Mouse (Mus musculus) MEL (cell line): ENCODE data around the gene Elob.

Experiments used
- BHLHE40 ChIP-seq: IDR thresholded peaks from 2 replicates; pipeline ENCODE4 v1.6.1; 2012; ENCODE audit warnings: low read depth, mild to moderate bottlenecking, inconsistent platforms, low read length, improper control_type of control experiment, borderline replicate concordance
- CTCF ChIP-seq, 3 experiments: IDR thresholded peaks in 2 of 3; conservative IDR thresholded peaks in 1 of 3; 2 replicates each; pipeline ENCODE4 v1.5.1; 2011 to 2012; ENCODE audit warnings: low read length in 3 of 3, low read depth in 2 of 3, mild to moderate bottlenecking in 2 of 3, improper control_type of control experiment in 1 of 3, inconsistent platforms in 1 of 3, mixed read lengths in 1 of 3, moderate library complexity in 1 of 3; ENCODE audit not compliant: control insufficient read depth in 1 of 3, insufficient read depth in 1 of 3, poor library complexity in 1 of 3, severe bottlenecking in 1 of 3
- GATA1 ChIP-seq: IDR thresholded peaks from 2 replicates; pipeline ENCODE4 v1.6.1; 2011; ENCODE audit warnings: low read depth, low read length, improper control_type of control experiment
- HCFC1 ChIP-seq: IDR thresholded peaks from 2 replicates; pipeline ENCODE4 v1.6.1; 2012; ENCODE audit warnings: low read depth, mild to moderate bottlenecking, inconsistent platforms, low read length, improper control_type of control experiment, moderate library complexity
- MAFK ChIP-seq: IDR thresholded peaks from 2 replicates; pipeline ENCODE4 v1.6.1; 2011; ENCODE audit warnings: low read depth, mild to moderate bottlenecking, low read length, improper control_type of control experiment, borderline replicate concordance
- NELFE ChIP-seq: IDR thresholded peaks from 2 replicates; pipeline ENCODE4 v1.6.1; 2011; ENCODE audit warnings: low read depth, low read length, improper control_type of control experiment
- POLR2A ChIP-seq, 2 experiments: IDR thresholded peaks; 2 replicates each; pipeline ENCODE4 v1.6.1; 2011 to 2012; ENCODE audit warnings: low read length in 2 of 2, mild to moderate bottlenecking in 2 of 2, control low read depth in 1 of 2, improper control_type of control experiment in 1 of 2, low read depth in 1 of 2, moderate library complexity in 1 of 2; ENCODE audit not compliant: control insufficient read depth in 1 of 2, insufficient read depth in 1 of 2, poor library complexity in 1 of 2
- POLR2AphosphoS5 ChIP-seq: IDR thresholded peaks from 2 replicates; pipeline ENCODE4 v1.6.1; 2012; ENCODE audit warnings: low read depth, borderline replicate concordance, mild to moderate bottlenecking, inconsistent platforms, low read length, moderate library complexity, mixed read lengths
- UBTF ChIP-seq: IDR thresholded peaks from 2 replicates; pipeline ENCODE4 v1.6.1; 2012; ENCODE audit warnings: low read depth, mild to moderate bottlenecking, inconsistent platforms, low read length, improper control_type of control experiment, moderate library complexity, borderline replicate concordance; ENCODE audit not compliant: insufficient read depth
- USF1 ChIP-seq: IDR thresholded peaks from 2 replicates; pipeline ENCODE4 v1.6.1; 2014; ENCODE audit warnings: low read depth, mild to moderate bottlenecking, inconsistent platforms, low read length, improper control_type of control experiment, moderate library complexity

GRCm38 (mm10) chr17:23828271-23829001, 500 bp downstream of the Elob start:
- TF ChIP-seq CTCF (IDR thresholded peaks at IDR 0.05 in 2 of 3, conservative IDR thresholded peaks at IDR 0.05 in 1 of 3; ENCODE audit: control insufficient read depth in 1 of 3, insufficient read depth in 1 of 3, low read depth in 2 of 3, low read length in 3 of 3, poor library complexity in 1 of 3, severe bottlenecking in 1 of 3) (no peak), UBTF (no peak), NELFE (peak; percentile 10; the same call in 1 of the 2 replicates), POLR2A (IDR thresholded peaks at IDR 0.05; ENCODE audit: control insufficient read depth in 1 of 2, insufficient read depth in 1 of 2, low read depth in 1 of 2, low read length in 2 of 2, poor library complexity in 1 of 2) (peak in 1 of 2 experiments; percentile 42; a peak in 2 of 4 replicates), MAFK (no peak), HCFC1 (no peak), USF1 (no peak), BHLHE40 (no peak), POLR2AphosphoS5 (no peak), GATA1 (no peak)
